Mouse (Mus musculus) heart, embryonic 16.5 days (tissue): Measurements from ENCODE around the gene Tbl2. TPM values are rescaled to one million over a fixed set of nuclear protein-coding genes. Genes with fewer than 3 reads are reported as not detected.

Experiments used
- ATAC-seq: fragments of 200-750 bp; cut with Nextera tagmentation; replicated peaks from 2 replicates; pipeline ENCODE4 v1.8.0; 2017; ENCODE audit warnings: moderate number of reproducible peaks; ENCODE audit not compliant: insufficient read depth, low FRiP score; ENCODE audit errors: extremely low read depth
- H3K27ac ChIP-seq: fragments of 300-500 bp; sonication (generic); 2 replicates; pipeline ENCODE4 v1.5.1; 2014; ENCODE audit warnings: mild to moderate bottlenecking, low read length, control low read depth, moderate library complexity
- H3K27me3 ChIP-seq: fragments of 300-500 bp; sonication (generic); 2 replicates; pipeline ENCODE4 v1.6.1; 2014; ENCODE audit warnings: low read length, mixed read lengths; ENCODE audit not compliant: control insufficient read depth, insufficient read depth
- H3K36me3 ChIP-seq: fragments of 300-500 bp; sonication (generic); 2 replicates; pipeline ENCODE4 v1.6.1; 2014; ENCODE audit not compliant: control insufficient read depth, insufficient read depth
- H3K4me1 ChIP-seq: fragments of 300-500 bp; sonication (generic); 2 replicates; pipeline ENCODE4 v1.6.1; 2014; ENCODE audit warnings: low read length, mixed read lengths; ENCODE audit not compliant: control insufficient read depth, insufficient read depth
- H3K4me2 ChIP-seq: fragments of 300-500 bp; sonication (generic); 2 replicates; pipeline ENCODE4 v1.6.1; 2014; ENCODE audit warnings: low read depth, mild to moderate bottlenecking, control low read depth, low read length
- H3K4me3 ChIP-seq: fragments of 300-500 bp; sonication (generic); 2 replicates; pipeline ENCODE4 v1.5.1; 2014; ENCODE audit warnings: mild to moderate bottlenecking, control low read depth, low read length
- H3K9ac ChIP-seq: fragments of 300-500 bp; sonication (generic); 2 replicates; pipeline ENCODE4 v1.6.1; 2014; ENCODE audit warnings: low read length, control low read depth
- H3K9me3 ChIP-seq: fragments of 300-500 bp; sonication (generic); replicated peaks from 2 replicates; pipeline ENCODE4 v1.6.1; 2016; ENCODE audit warnings: low read length; ENCODE audit not compliant: control insufficient read depth
- WGBS: fragments of 180-500 bp; shearing (Covaris S2); extraction: QIAGEN DNeasy Blood & Tissue Kit; methylation state at CpG from one replicate; pipeline ENCODE4 v1.1.7; 2014; 5-methylcytosine and 5-hydroxymethylcytosine counted together
- polyA plus RNA-seq: library from polyadenylated mRNA; unstranded; fragments of >200 nt; fragmentation: Nextera tagmentation; extraction: Ambion mirVana; gene quantifications from 2 replicates; pipeline ENCODE4 v1.2.1, GENCODE M21; 2015

Tbl2 gene
- polyA plus RNA-seq, 1 experiment from 2014 or later: 20.3 TPM

DNA sequence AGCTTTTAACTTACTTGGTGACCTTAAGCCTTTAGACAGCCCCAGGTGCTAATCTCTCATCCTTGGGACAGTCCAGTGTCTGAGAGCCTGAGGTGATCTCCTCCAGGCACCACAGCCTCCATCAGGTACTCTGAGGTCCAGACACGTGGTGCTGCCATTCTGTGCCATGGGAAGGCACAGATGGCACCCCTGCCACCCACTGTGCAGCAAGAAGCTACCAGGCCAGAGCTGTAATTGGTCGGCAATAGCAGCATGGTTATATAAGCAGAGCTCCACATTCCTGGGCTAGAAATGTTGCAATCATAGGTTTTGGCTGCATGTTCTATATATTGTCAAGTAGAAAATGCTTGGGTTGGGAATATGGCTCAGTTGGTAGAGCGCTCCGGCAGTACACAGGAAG is 29.5 kb downstream of the Tbl2 start:
- H3K27ac ChIP-seq: no peak overlapping the region
- H3K36me3 ChIP-seq: peaks cover 48% of the 10 kb centered on the region
- no peak overlapping the region for H3K4me3 ChIP-seq
- H3K4me1 ChIP-seq: no peaks in the 10 kb centered on the region
- H3K9ac ChIP-seq: no peak overlapping the region
- no peaks in the 10 kb centered on the region for H3K27me3 ChIP-seq
- ATAC-seq: no peak
- WGBS: 87% methylated on average over 4 of the region's 4 CpGs
- no peaks in the 10 kb centered on the region for H3K9me3 ChIP-seq
- H3K4me2 ChIP-seq: no peak overlapping the region

DNA sequence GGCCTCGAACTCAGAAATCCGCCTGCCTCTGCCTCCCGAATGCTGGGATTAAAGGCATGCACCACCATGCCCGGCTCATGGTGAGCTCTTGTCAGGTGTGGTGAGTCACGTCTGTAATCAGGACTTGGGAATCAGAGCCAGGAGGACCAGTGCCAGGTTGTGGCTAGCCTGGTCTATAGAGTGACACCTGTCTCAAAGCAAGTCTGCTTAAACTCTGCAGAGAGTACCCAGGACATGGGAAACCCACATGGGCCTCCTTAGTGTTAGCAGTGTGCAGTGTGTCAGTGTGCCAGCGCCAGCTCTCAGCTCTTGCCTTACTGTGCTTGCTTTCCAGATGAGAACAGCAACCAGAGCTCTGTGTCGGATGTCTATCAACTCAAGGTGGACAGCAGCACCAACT is 30.2 kb downstream of the Tbl2 start:
- Histone ChIP-seq H3K36me3 (peaks cover 48% of the 10 kb centered on the region), H3K4me1 (no peaks in the 10 kb centered on the region), H3K4me2 (no peak overlapping the region), H3K9me3 (no peaks in the 10 kb centered on the region), H3K27ac (no peak overlapping the region), H3K9ac (no peak overlapping the region), H3K27me3 (no peaks in the 10 kb centered on the region), H3K4me3 (no peak overlapping the region)
- WGBS: 93% methylated on average over 7 of the region's 7 CpGs
- ATAC-seq: no peak

DNA sequence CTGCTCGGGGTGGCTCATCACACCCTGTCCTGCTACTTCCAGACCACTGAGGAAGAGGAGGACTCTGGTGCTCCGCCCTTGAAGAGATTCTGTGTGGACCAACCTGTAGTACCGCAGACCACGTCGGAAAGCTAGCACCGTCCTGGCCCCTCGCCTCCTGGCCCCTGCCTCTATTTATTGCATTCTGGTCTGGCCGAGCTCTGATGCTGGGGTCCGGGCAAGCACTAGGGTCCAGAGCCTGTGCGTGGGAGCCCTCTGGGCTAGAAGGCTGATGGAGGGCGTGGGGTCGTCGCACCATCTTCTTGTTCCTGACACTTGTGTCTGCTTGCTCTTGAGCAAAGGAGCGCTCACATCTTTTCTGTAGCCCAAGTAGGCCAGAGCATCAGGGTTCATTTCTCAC is 31.3 kb downstream of the Tbl2 start:
- Histone ChIP-seq H3K4me1 (no peaks in the 10 kb centered on the region), H3K4me2 (no peak overlapping the region), H3K36me3 (peaks cover 43% of the 10 kb centered on the region), H3K9ac (no peak overlapping the region), H3K27ac (no peak overlapping the region), H3K27me3 (no peaks in the 10 kb centered on the region), H3K4me3 (no peak overlapping the region), H3K9me3 (no peaks in the 10 kb centered on the region)
- WGBS: 94% methylated on average over 14 of the region's 14 CpGs
- ATAC-seq: no peak

DNA sequence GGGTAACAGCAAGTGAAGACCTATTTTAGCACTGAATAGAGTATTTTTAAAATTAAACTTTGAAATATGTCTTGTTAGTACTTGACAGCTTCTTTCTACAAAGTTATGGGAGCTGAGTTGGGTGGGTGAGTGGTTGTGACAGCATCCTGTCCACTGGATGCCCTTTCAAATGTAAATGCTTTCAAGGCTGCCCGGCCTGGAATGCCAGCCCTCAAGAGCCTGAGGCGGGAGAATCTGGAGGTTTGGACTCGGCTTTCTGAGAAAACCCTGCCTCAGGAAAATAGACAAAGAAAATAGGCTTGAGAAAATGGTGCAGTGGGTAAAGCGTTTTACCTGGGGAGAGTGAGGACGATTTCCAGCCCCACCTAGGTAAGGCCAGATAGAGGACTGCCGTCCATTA is 32.3 kb downstream of the Tbl2 start:
- Histone ChIP-seq H3K4me2 (no peak overlapping the region), H3K9ac (no peak overlapping the region), H3K27me3 (no peaks in the 10 kb centered on the region), H3K4me1 (peaks cover 5% of the 10 kb centered on the region; the same call in 1 of the 2 replicates), H3K9me3 (no peaks in the 10 kb centered on the region), H3K4me3 (no peak overlapping the region), H3K36me3 (peaks cover 41% of the 10 kb centered on the region), H3K27ac (no peak overlapping the region)
- WGBS: 81% methylated on average over 6 of the region's 6 CpGs
- ATAC-seq: no peak

DNA sequence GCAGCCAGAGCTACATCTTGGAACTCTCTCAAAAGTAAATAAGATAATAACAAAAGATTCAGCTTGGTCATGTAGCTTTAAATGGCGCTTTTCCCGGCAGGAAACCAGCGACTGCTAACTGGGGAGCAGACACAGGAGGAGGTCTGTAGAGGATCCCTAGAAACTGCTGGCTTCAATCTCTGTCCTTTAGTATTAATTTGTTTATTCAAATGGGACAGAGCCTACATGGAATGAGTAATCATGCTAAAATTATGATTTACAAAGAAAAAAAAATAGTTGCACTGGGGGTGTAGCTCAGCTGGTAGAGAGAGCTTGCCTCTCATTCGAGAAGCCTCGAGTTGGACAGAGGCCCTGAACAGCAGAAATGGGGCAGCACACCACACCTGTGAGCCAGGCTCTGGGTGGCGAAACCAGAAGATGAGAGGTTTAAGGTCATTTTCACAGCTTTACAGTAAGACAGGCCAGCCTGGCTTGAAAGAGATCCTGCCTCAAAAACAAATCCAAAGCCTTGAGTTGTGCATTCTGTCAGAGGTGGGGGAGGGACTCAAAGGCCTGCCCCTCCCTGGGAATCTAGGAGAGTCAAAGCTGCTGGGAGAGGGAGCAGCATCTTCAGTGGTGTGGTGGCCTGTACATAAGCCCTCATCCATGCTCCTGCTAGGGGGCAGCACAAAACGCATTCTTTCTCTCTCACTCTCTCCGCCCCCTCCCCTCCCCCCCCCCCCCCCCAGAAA is 33.8 kb downstream of the Tbl2 start:
- H3K27ac ChIP-seq: peak overlapping the region; percentile 61
- 50% methylated on average over 8 of the region's 8 CpGs for WGBS
- H3K9me3 ChIP-seq: no peaks in the 10 kb centered on the region
- H3K27me3 ChIP-seq: no peaks in the 10 kb centered on the region
- H3K4me1 ChIP-seq: peaks cover 5% of the 10 kb centered on the region; the same call in 1 of the 2 replicates
- H3K36me3 ChIP-seq: peaks cover 36% of the 10 kb centered on the region
- H3K9ac ChIP-seq: no peak overlapping the region
- H3K4me2 ChIP-seq: no peak overlapping the region
- ATAC-seq: no peak
- no peak overlapping the region for H3K4me3 ChIP-seq

DNA sequence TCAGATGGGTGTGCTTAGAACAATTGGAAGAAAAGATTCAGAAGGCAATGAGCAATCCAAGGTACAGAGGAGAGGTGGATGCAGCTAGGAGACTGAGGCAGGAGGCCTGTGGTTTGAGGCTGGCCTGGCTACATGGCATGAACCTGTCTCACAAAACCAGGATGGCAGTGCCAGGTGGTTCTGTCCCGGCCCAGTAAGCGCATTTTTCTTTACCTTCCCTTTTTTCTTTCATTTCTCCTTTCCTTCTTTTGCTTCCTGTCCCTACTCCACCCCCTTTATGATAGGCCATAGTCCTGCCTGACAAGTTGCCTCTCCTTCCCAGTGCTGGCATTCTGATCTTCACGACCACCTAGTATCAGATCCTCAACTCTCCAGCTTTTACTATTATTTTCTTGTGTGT is 35.6 kb downstream of the Tbl2 start:
- ATAC-seq: no peak
- WGBS: 90% methylated on average over 3 of the region's 3 CpGs
- H3K4me2 ChIP-seq: no peak overlapping the region
- no peaks in the 10 kb centered on the region for H3K27me3 ChIP-seq
- no peaks in the 10 kb centered on the region for H3K9me3 ChIP-seq
- no peak overlapping the region for H3K4me3 ChIP-seq
- H3K36me3 ChIP-seq: peaks cover 25% of the 10 kb centered on the region
- H3K27ac ChIP-seq: no peak overlapping the region
- no peak overlapping the region for H3K9ac ChIP-seq
- H3K4me1 ChIP-seq: peaks cover 19% of the 10 kb centered on the region

DNA sequence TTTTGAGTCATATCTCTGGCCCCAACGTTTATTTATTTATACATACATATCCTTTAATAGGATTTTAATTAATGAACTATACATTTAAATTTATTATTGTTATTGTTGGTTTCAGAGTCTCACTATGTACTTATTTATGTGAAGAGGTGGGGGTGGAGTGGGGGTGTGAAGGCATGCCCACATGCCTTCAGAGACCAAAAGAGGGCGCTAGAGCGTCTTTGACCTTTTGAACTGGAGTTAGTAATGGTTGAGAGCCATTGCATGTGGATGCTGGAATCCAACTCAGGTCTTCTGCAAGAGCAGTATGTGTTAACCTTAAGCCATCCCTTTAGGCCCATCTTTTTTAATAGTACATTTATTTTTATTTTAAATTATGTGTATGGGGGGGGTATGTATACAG is 36.1 kb downstream of the Tbl2 start:
- no peak for ATAC-seq
- Histone ChIP-seq H3K9me3 (no peaks in the 10 kb centered on the region), H3K4me2 (no peak overlapping the region), H3K27me3 (no peaks in the 10 kb centered on the region), H3K27ac (no peak overlapping the region), H3K36me3 (peaks cover 19% of the 10 kb centered on the region), H3K9ac (no peak overlapping the region), H3K4me1 (peaks cover 19% of the 10 kb centered on the region), H3K4me3 (no peak overlapping the region)
- 44% methylated on average over 3 of the region's 3 CpGs for WGBS

DNA sequence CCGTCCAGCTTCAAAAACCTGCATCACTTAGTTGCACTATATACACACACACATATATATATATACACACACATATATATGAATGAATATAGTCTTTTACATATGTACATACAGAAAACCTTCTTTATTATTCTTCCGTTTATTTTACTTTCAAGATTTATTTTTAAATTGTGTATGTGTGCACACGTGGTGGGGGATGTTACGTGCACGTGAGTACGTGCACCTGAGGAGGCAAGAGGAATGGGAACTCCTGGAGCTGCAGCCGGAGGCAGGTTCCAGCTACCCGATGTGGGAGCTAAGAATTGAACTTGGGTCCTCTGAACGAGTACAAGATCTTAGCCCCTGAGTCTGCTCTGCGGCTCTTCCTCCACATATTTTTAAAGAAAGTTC is 36.8 kb downstream of the Tbl2 start:
- Histone ChIP-seq H3K4me2 (peak overlapping the region; percentile 63), H3K36me3 (peaks cover 12% of the 10 kb centered on the region), H3K4me3 (peak overlapping the region; percentile 98), H3K4me1 (peaks cover 19% of the 10 kb centered on the region), H3K9ac (peak overlapping the region; percentile 68), H3K27ac (peak overlapping the region; percentile 94), H3K27me3 (no peaks in the 10 kb centered on the region), H3K9me3 (no peaks in the 10 kb centered on the region)
- WGBS: 25% methylated on average over 10 of the region's 10 CpGs
- ATAC-seq: no peak

DNA sequence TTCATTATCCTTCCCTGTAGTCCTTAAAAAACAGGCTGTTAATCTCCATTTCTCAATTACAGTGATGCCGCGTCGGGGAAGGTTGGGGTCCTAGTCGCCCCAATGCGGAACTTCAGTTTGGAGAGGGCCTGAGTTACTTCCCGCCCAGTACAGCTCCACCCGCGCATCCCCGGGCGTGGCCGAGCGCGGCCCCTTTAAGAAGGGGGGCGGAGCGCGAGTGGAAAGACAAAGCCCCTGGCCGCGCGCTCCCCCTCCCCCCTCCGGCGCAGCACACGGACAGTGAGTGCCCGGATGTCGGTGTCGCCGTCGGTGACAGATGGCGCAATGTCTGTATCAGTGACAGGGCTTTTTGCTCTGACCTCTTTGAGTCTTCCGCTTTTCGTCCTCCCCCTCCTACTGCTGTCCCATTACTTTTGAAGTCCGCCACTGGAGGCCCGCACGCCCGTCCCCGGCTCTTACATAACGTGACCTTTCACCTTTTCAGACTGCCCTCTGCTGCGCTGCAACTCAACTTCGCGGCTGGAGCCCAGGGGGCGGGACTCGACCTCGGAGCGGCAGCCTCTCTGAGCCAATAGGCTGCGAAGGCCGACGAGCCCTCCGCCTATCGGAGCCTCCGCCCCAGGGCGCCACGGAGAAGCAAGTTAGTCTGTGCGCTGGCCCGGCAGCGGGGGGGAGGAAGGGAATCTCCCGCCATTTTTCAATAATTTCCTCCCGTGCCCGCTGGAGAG is 37.3 kb downstream of the Tbl2 start, which contains the start of gene Baz1b:
Gene Baz1b, plus strand, starts transcription at position 644 of the 728 bp plus-strand sequence.
- 0% methylated on average over 57 of the region's 57 CpGs for WGBS
- ATAC-seq: peak; percentile 97
- H3K4me3 ChIP-seq: peak within 1 kb of the TSS; percentile 98
- H3K9me3 ChIP-seq: no peaks in the 10 kb centered on the region
- peaks cover 19% of the 10 kb centered on the region for H3K4me1 ChIP-seq
- H3K9ac ChIP-seq: peak within 1 kb of the TSS; percentile 98
- peaks cover 7% of the 10 kb centered on the region for H3K36me3 ChIP-seq
- peak within 1 kb of the TSS; percentile 94 for H3K27ac ChIP-seq
- no peaks in the 10 kb centered on the region for H3K27me3 ChIP-seq
- H3K4me2 ChIP-seq: peak within 1 kb of the TSS; percentile 78
